27 mouse cellular contexts compared by ENCODE assay signal in the genomic region with DNA sequence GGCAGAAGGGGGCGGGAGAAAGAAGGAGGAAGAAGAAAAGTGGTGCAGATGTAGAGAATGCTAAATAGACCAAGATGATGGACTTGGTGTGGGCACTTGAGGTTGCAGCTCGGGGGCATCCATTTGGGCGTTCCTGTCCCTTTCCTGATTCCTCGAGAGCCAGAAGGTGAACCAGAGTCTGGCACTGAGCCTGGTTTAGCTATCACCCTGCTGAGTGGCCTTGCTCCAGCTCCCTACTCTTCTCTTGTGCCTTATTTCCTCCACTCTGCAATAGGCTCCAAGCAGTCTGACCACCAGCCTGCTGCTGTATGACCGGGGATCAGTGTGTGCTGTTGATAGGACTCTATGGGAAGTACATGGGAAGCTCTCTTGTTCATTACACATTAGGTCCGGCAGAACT.
A peak's percentile ranks its signal among the peaks of the same experiment; 100 is the strongest.
DNase-seq lines count a peak whose midpoint lies in the region; ATAC-seq and TF ChIP-seq lines count a peak whose summit lies in the region.
"Had no signal": no experiment of that assay in that cellular context is flagged by ENCODE, and none has a peak within 500 bp of the region (broad histone marks: within the 10 kb centered on the region; RNA-seq: fewer than 3 reads in every experiment).

No protein-coding gene starts in this region.

- no peak for ATAC-seq in forebrain, embryonic 11.5 days (replicated peaks; ENCODE audit: low FRiP score)
- ATAC-seq in heart, embryonic 15.5 days (replicated peaks; ENCODE audit: insufficient number of reproducible peaks, insufficient read depth, low FRiP score, low read depth) = no peak; the same call in 1 of the 2 replicates
- ATAC-seq: CD4-positive, CD25-positive, alpha-beta regulatory T cell, adult 4 months; forebrain, embryonic 16.5 days; hindbrain, embryonic 16.5 days had no signal

- H3K27ac ChIP-seq in forebrain, embryonic 10.5 days = 0 out of 2 replicates have a peak overlapping the region, but pooled peaks have one; percentile 25
- no peak overlapping the region for H3K27ac ChIP-seq in forebrain, embryonic 11.5 days (ENCODE audit: low read depth, low read length)
- peak overlapping the region; percentile 69 for H3K27ac ChIP-seq in heart, embryonic 15.5 days
- H3K27ac ChIP-seq in heart, adult 2 months = no peak overlapping the region
- H3K27ac ChIP-seq: embryonic facial prominence, embryonic 12.5 days; gastrocnemius, adult 2 months; kidney, embryonic 15.5 days; liver, embryonic 14.5 days; macrophage; neural tube, embryonic 15.5 days had no signal

- no peak overlapping the region for H3K4me2 ChIP-seq in forebrain, embryonic 11.5 days (ENCODE audit: low read depth, low read length, severe bottlenecking)
- H3K4me2 ChIP-seq in heart, embryonic 15.5 days = no peak overlapping the region
- H3K4me2 ChIP-seq: embryonic facial prominence, embryonic 12.5 days; kidney, embryonic 15.5 days; neural tube, embryonic 15.5 days had no signal

- TF ChIP-seq CTCF in heart, adult 2 months (IDR thresholded peaks at IDR 0.05) = no peak

- H3K27me3 ChIP-seq in forebrain, embryonic 10.5 days (ENCODE audit: poor library complexity, severe bottlenecking) = peaks cover 100% of the 10 kb centered on the region
- H3K27me3 ChIP-seq in forebrain, embryonic 11.5 days (ENCODE audit: control insufficient read depth, insufficient read depth, low read length) = peaks cover 9% of the 10 kb centered on the region
- H3K27me3 ChIP-seq in heart, embryonic 15.5 days = peaks cover 7% of the 10 kb centered on the region; the same call in 1 of the 2 replicates
- no peaks in the 10 kb centered on the region for H3K27me3 ChIP-seq in heart, adult 2 months (ENCODE audit: control insufficient read depth, insufficient read depth, low read length)

- peak; percentile 33 to 44 for DNase-seq in adrenal gland, postnatal 36 days
- no peak for DNase-seq in adrenal gland, adult 18-20 months (ENCODE audit: low spot score in 2 of 2)
- DNase-seq in forebrain, embryonic 10.5 days (ENCODE audit: extremely low spot score, low spot score) = no peak
- DNase-seq in forebrain, embryonic 11.5 days (ENCODE audit: low spot score) = no peak
- DNase-seq in heart, adult 2 months = no peak
- DNase-seq: adrenal gland, adult 2 months; embryo, embryonic 11 days; gastrocnemius, adult 2 months; gastrocnemius, postnatal 36 days; kidney, adult 18-20 months; kidney, postnatal 25 days; liver; lung, adult 2 months; lung, postnatal 10 days; midbrain, embryonic 14.5 days; retina, postnatal 1 day; right cerebral cortex, postnatal 14 days; thymus, postnatal 4 days had no signal

- no peak overlapping the region for H3K4me3 ChIP-seq in forebrain, embryonic 10.5 days
- H3K4me3 ChIP-seq in forebrain, embryonic 11.5 days (ENCODE audit: low read depth, low read length) = no peak overlapping the region
- no peak overlapping the region for H3K4me3 ChIP-seq in heart, embryonic 15.5 days
- H3K4me3 ChIP-seq in heart, adult 2 months = no peak overlapping the region
- H3K4me3 ChIP-seq: embryonic facial prominence, embryonic 12.5 days; gastrocnemius, adult 2 months; kidney, embryonic 15.5 days; neural tube, embryonic 15.5 days had no signal

- intact Hi-C loops in heart, adult 2 months (cut with DNase I) = loop anchor here (5.0 kb wide), 1 partner anchor 152 kb away; no protein-coding TSS in a partner anchor

- peaks cover 40% of the 10 kb centered on the region for H3K4me1 ChIP-seq in forebrain, embryonic 10.5 days
- H3K4me1 ChIP-seq in forebrain, embryonic 11.5 days (replicated peaks; ENCODE audit: control insufficient read depth, insufficient read depth, low read length) = peaks cover 8% of the 10 kb centered on the region; the same call in 1 of the 2 replicates
- H3K4me1 ChIP-seq in heart, embryonic 15.5 days (replicated peaks) = peaks cover 30% of the 10 kb centered on the region
- peaks cover 19% of the 10 kb centered on the region for H3K4me1 ChIP-seq in heart, adult 2 months (ENCODE audit: control insufficient read depth, insufficient read depth, low read length)

- no peaks in the 10 kb centered on the region for H3K36me3 ChIP-seq in forebrain, embryonic 10.5 days (replicated peaks)
- no peaks in the 10 kb centered on the region for H3K36me3 ChIP-seq in forebrain, embryonic 11.5 days (ENCODE audit: control insufficient read depth, insufficient read depth, low read length)
- H3K36me3 ChIP-seq in heart, embryonic 15.5 days = no peaks in the 10 kb centered on the region
- H3K36me3 ChIP-seq in heart, adult 2 months (ENCODE audit: control insufficient read depth, insufficient read depth, low read length) = no peaks in the 10 kb centered on the region
- H3K36me3 ChIP-seq: embryonic facial prominence, embryonic 12.5 days; kidney, embryonic 15.5 days; neural tube, embryonic 15.5 days had no signal

- TF ChIP-seq POLR2A in heart, adult 2 months (IDR thresholded peaks at IDR 0.05; ENCODE audit: insufficient read depth, low read depth, low read length) = no peak

- WGBS in forebrain, embryonic 10.5 days = 83% methylated on average over 6 of the region's 6 CpGs
- WGBS in forebrain, embryonic 11.5 days = 92% methylated on average over 6 of the region's 6 CpGs
- WGBS in heart, embryonic 15.5 days = 46% methylated on average over 6 of the region's 6 CpGs
- WGBS in heart, adult 2 months = 59% methylated on average over 6 of the region's 6 CpGs

- TF ChIP-seq EP300 in heart, adult 2 months (IDR thresholded peaks at IDR 0.05; ENCODE audit: insufficient read depth, low read depth, low read length) = no peak

- H3K9ac ChIP-seq in forebrain, embryonic 11.5 days (ENCODE audit: low read length) = no peak overlapping the region
- H3K9ac ChIP-seq in heart, embryonic 15.5 days = no peak overlapping the region
- H3K9ac ChIP-seq in heart, adult 2 months (ENCODE audit: low read depth, low read length) = no peak overlapping the region
- H3K9ac ChIP-seq: embryonic facial prominence, embryonic 12.5 days; kidney, embryonic 15.5 days; liver, embryonic 14.5 days; neural tube, embryonic 15.5 days had no signal

- no peaks in the 10 kb centered on the region for H3K9me3 ChIP-seq in forebrain, embryonic 10.5 days
- H3K9me3 ChIP-seq in forebrain, embryonic 11.5 days (ENCODE audit: control insufficient read depth, low read length) = no peaks in the 10 kb centered on the region
- no peaks in the 10 kb centered on the region for H3K9me3 ChIP-seq in heart, embryonic 15.5 days (replicated peaks)
- H3K9me3 ChIP-seq: embryonic facial prominence, embryonic 12.5 days; kidney, embryonic 15.5 days; neural tube, embryonic 15.5 days had no signal

- no peaks in the 10 kb centered on the region for H3K79me2 ChIP-seq in heart, adult 2 months (replicated peaks; ENCODE audit: control insufficient read depth, insufficient read depth, low read length)

Comparison
In these comparisons a context has a peak if more than half of its experiments do, and no peak if none do; other contexts are left out.
1. DNase-seq: peak in adrenal gland, postnatal 36 days (2 of 2); none in adrenal gland, adult 18-20 months (0 of 2), forebrain, embryonic 10.5 days (single experiment), forebrain, embryonic 11.5 days (single experiment) and heart, adult 2 months (0 of 2).
2. H3K27ac ChIP-seq: peak in forebrain, embryonic 10.5 days (single experiment) and heart, embryonic 15.5 days (single experiment); none in forebrain, embryonic 11.5 days (single experiment) and heart, adult 2 months (single experiment).